Mouse (Mus musculus) kidney, adult 2 months (tissue): ENCODE measurements at regions not wholly inside any gene's neighbourhood (a gene's known extent, or its start where the extent isn't known, plus 50 kb on each side); places are given as distances from the start of the nearest gene placed in this dataset.

Experiments
- CTCF ChIP-seq: fragments of 200-500 bp; conservative IDR thresholded peaks from 2 replicates; pipeline ENCODE4 v1.5.1; 2011; ENCODE audit warnings: low read depth, mild to moderate bottlenecking, control low read depth, low read length, moderate library complexity, mixed read lengths; ENCODE audit not compliant: insufficient read depth, insufficient read length
- POLR2A ChIP-seq: fragments of 200-500 bp; IDR thresholded peaks from one replicate; pipeline ENCODE4 v1.6.1; 2011; ENCODE audit warnings: low read depth, low read length, control low read depth

DNA sequence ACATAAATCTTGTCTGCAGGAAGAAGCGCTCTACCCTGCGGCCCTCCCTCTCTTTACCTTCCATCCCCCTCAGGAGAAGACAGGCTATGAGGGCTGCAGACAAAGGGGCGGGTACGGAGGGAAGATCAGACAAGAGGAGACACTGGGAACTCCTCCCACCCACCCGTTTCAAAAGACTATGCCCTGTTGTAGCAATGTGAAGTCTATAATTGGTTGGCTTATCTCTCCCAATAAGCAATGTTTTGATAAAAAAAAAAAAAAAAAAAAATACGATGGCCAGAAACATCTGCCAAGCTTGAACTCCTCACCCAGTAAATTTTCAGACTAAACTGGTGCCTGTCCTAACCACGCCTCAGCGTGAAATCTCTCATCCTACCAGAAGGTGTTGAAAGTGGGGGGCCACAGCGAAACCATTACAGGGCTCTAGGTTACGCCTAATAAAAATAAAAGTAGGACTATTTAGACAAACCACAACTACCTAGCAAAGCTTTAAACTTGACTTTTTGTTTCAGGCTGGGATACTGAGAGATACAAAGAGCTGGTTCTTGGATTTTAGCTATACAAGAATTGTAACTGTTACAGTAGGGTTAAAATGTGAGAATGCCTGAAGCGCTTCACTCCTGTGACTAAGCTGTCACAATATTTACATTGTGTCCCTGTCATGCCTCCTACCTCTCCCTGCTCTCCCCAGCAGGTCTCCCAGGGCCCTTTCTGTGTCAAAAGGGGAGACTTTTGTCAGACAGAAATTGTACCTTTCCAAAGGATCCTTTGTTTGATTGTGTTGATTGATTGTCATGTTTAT, 88.1 kb upstream of the Ptpn13 start:
- TF ChIP-seq POLR2A, result no peak
- TF ChIP-seq CTCF, result no peak
